In genomic region chr3:132100746-132101145, GRCm38 (mm10) we compare ENCODE assay signal across 19 mouse cellular contexts. TPM values are rescaled to one million over a fixed set of nuclear protein-coding genes. Genes with fewer than 3 reads are reported as not detected.
"Had no signal": no experiment of that assay in that cellular context is flagged by ENCODE, and none has a peak within 500 bp of the region (broad histone marks: within the 10 kb centered on the region; RNA-seq: fewer than 3 reads in every experiment).

No protein-coding gene starts in this region.

- H3K9ac ChIP-seq: limb, embryonic 13.5 days; liver, embryonic 12.5 days; liver, embryonic 15.5 days; lung, embryonic 15.5 days had no signal

- H3K36me3 ChIP-seq: limb, embryonic 10.5 days; limb, embryonic 13.5 days; liver, embryonic 12.5 days; liver, embryonic 15.5 days; lung, embryonic 15.5 days had no signal

- ATAC-seq: liver, embryonic 12.5 days had no signal

- H3K9me3 ChIP-seq: limb, embryonic 10.5 days; limb, embryonic 13.5 days; liver, embryonic 12.5 days; liver, embryonic 15.5 days; lung, embryonic 15.5 days had no signal

- H3K4me3 ChIP-seq: layer of hippocampus, adult 2 months; limb, embryonic 10.5 days; limb, embryonic 13.5 days; liver, embryonic 12.5 days; liver, embryonic 15.5 days; lung, embryonic 15.5 days had no signal

- H3K27me3 ChIP-seq: limb, embryonic 13.5 days; liver, embryonic 12.5 days; liver, embryonic 15.5 days; lung, embryonic 15.5 days had no signal

- DNase-seq: layer of hippocampus, adult 9-11 months; liver; lung, adult 18-20 months; lung, postnatal 14 days; lung, postnatal 4 days; midbrain, embryonic 14.5 days; thymus, adult 2 months; thymus, postnatal 14 days; thymus, postnatal 4 days had no signal

- H3K27ac ChIP-seq: layer of hippocampus, adult 2 months; limb, embryonic 10.5 days; limb, embryonic 13.5 days; liver, embryonic 12.5 days; liver, embryonic 15.5 days; lung, embryonic 15.5 days; stomach, postnatal 0 days had no signal

- H3K4me2 ChIP-seq: limb, embryonic 13.5 days; liver, embryonic 12.5 days; liver, embryonic 15.5 days; lung, embryonic 15.5 days; midbrain, embryonic 11.5 days had no signal

- H3K4me1 ChIP-seq: liver, embryonic 12.5 days; liver, embryonic 15.5 days had no signal

RNA-seq across cellular contexts. Expression of gene Dkk2, which starts 15.7 kb away (rescaled TPM):
- total RNA-seq: megakaryocyte progenitor cell, adult 5-6 weeks; megakaryocyte-erythroid progenitor cell, adult 5-6 weeks had no signal
